Mouse (Mus musculus) heart, embryonic 16.5 days (tissue): ENCODE results near the gene Gsto1. TPM values are rescaled to one million over a fixed set of nuclear protein-coding genes. Genes with fewer than 3 reads are reported as not detected.

Experiments
- ATAC-seq: fragments of 200-750 bp; cut with Nextera tagmentation; replicated peaks from 2 replicates; pipeline ENCODE4 v1.8.0; 2017; ENCODE audit warnings: moderate number of reproducible peaks; ENCODE audit not compliant: insufficient read depth, low FRiP score; ENCODE audit errors: extremely low read depth
- H3K27ac ChIP-seq: fragments of 300-500 bp; sonication (generic); 2 replicates; pipeline ENCODE4 v1.5.1; 2014; ENCODE audit warnings: mild to moderate bottlenecking, low read length, control low read depth, moderate library complexity
- H3K27me3 ChIP-seq: fragments of 300-500 bp; sonication (generic); 2 replicates; pipeline ENCODE4 v1.6.1; 2014; ENCODE audit warnings: low read length, mixed read lengths; ENCODE audit not compliant: control insufficient read depth, insufficient read depth
- H3K36me3 ChIP-seq: fragments of 300-500 bp; sonication (generic); 2 replicates; pipeline ENCODE4 v1.6.1; 2014; ENCODE audit not compliant: control insufficient read depth, insufficient read depth
- H3K4me1 ChIP-seq: fragments of 300-500 bp; sonication (generic); 2 replicates; pipeline ENCODE4 v1.6.1; 2014; ENCODE audit warnings: low read length, mixed read lengths; ENCODE audit not compliant: control insufficient read depth, insufficient read depth
- H3K4me2 ChIP-seq: fragments of 300-500 bp; sonication (generic); 2 replicates; pipeline ENCODE4 v1.6.1; 2014; ENCODE audit warnings: low read depth, mild to moderate bottlenecking, control low read depth, low read length
- H3K4me3 ChIP-seq: fragments of 300-500 bp; sonication (generic); 2 replicates; pipeline ENCODE4 v1.5.1; 2014; ENCODE audit warnings: mild to moderate bottlenecking, control low read depth, low read length
- H3K9ac ChIP-seq: fragments of 300-500 bp; sonication (generic); 2 replicates; pipeline ENCODE4 v1.6.1; 2014; ENCODE audit warnings: low read length, control low read depth
- H3K9me3 ChIP-seq: fragments of 300-500 bp; sonication (generic); replicated peaks from 2 replicates; pipeline ENCODE4 v1.6.1; 2016; ENCODE audit warnings: low read length; ENCODE audit not compliant: control insufficient read depth
- WGBS: fragments of 180-500 bp; shearing (Covaris S2); extraction: QIAGEN DNeasy Blood & Tissue Kit; methylation state at CpG from one replicate; pipeline ENCODE4 v1.1.7; 2014; 5-methylcytosine and 5-hydroxymethylcytosine counted together
- polyA plus RNA-seq: library from polyadenylated mRNA; unstranded; fragments of >200 nt; fragmentation: Nextera tagmentation; extraction: Ambion mirVana; gene quantifications from 2 replicates; pipeline ENCODE4 v1.2.1, GENCODE M21; 2015

The Gsto1 gene
- 115 and 121 TPM in 2 replicates for polyA plus RNA-seq

DNA sequence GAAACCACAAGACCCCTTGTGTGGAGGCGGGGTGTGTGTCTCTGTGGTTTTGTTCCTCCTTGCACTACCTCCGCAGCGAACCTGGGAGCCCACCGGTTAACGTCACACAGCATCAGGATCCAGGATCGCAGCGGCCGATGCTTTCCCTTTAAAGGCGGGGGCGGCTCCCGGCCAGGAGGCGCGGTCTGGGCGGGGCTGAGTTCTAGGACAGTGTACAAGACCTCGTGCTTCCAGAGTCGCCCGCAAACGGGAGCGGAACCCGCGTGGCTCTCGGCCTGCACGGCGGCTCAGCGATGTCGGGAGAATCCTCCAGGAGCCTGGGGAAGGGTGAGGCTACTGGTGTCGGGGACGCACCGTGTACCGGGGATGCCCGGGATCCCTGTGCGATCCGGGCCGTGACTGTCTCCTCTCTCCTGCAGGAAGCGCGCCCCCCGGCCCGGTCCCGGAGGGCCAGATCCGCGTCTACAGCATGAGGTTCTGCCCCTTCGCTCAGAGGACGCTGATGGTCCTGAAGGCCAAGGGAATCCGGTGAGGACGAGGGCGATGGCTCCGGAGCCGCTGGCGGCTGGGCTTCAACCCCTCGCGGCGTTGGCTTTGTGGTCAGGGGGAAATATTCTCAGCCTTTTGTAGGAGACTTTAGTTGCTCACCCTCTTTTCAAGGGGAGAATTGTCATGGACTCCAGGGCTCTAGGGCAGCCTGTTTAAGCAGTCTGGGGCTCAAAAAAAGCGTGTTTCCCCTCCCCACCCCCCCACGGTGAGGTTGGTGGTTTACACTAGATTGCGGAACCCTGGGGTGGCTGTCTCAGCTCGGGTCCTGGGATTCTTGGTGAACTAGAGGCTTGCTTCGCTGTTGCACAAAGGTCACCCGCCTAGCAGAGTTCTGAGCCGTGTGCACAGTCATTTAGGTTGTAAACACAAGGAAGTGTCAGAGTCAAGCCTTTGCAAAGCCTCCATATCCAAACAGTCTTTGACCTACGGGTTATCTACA, at the start of gene Gsto1:
TSS of gene Gsto1 (plus strand) at position 175 of the 988 bp plus-strand sequence.
- under 1% methylated on average over 59 of the region's 60 CpGs for WGBS
- peak; percentile 93 for ATAC-seq

DNA sequence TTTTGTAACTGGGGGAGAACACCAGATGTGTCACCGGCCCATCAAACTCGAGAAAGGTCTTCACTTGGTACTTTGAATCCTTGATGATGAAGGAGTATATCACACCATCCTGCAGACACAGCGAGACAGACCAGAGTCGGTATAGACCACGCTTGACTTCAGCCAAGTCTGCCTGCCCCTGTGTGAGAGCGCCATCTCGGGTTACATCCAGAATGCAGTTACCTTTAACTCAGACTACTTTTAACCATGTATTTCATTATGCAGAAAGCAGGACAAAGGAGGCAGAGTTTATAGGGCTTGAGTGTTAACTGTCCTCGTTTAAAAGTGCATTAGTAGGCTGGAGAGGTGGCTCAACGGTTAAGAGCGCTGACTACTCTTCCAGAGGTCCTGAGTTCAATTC, 42.7 kb upstream of the Gsto1 start:
- Histone ChIP-seq H3K9ac (no peak overlapping the region), H3K27ac (no peak overlapping the region), H3K4me1 (no peaks in the 10 kb centered on the region), H3K4me2 (no peak overlapping the region), H3K27me3 (no peaks in the 10 kb centered on the region), H3K36me3 (no peaks in the 10 kb centered on the region), H3K4me3 (no peak overlapping the region), H3K9me3 (no peaks in the 10 kb centered on the region)
- ATAC-seq: no peak
- WGBS: 75% methylated on average over 10 of the region's 10 CpGs

More for the DNA sequence above, at the start of gene Gsto1:
- Histone ChIP-seq H3K4me2 (peak within 1 kb of the TSS; percentile 100), H3K9ac (peak within 1 kb of the TSS; percentile 82), H3K36me3 (peaks cover 17% of the 10 kb centered on the region), H3K9me3 (no peaks in the 10 kb centered on the region), H3K4me3 (peak within 1 kb of the TSS; percentile 85), H3K27me3 (no peaks in the 10 kb centered on the region), H3K4me1 (peaks cover 14% of the 10 kb centered on the region), H3K27ac (peak within 1 kb of the TSS; percentile 79)

DNA sequence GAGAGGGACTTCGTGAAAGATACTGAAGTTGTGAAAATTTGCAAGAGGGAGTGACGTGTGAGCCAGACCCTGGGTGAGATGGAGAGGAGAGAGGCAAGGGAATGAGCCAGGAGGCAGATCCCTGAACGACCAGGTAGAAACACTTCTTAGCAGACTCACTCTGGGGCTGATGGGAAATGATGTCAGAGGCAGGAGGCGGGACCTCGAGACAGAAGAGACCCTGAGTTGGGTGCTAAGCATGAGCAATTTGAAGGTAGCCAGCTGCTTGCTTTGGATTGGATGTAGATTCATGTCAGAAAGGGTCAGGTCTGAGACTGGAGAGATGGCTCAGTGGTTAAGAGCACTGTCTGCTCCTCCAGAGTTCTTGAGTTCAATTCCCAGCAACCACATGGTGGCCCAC, 40.0 kb upstream of the Gsto1 start:
- no peak for ATAC-seq
- H3K36me3 ChIP-seq: no peaks in the 10 kb centered on the region
- H3K27me3 ChIP-seq: no peaks in the 10 kb centered on the region
- no peaks in the 10 kb centered on the region for H3K9me3 ChIP-seq
- no peak overlapping the region for H3K4me2 ChIP-seq
- no peaks in the 10 kb centered on the region for H3K4me1 ChIP-seq
- 79% methylated on average over 5 of the region's 5 CpGs for WGBS
- H3K27ac ChIP-seq: no peak overlapping the region
- no peak overlapping the region for H3K4me3 ChIP-seq
- H3K9ac ChIP-seq: no peak overlapping the region

DNA sequence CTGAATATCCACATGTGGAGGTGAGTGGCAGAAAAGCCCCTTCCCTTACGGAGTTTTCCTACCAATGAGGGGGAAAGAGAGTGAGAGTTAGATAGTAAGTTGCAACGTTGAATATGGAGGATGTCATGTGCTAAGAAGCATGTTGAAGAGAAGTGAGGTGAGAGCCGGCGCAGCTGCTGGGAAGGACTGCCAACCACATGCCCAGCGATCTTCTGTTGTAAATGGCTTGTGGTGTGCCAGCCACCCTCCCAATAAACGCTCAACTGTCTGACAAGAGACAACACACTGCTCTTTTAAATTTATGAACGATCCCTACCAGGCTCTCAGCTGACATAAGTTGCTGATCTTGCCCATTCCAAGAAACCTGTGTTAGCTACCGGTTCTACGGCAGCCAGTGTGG, 37.1 kb upstream of the Gsto1 start:
- 0 out of 2 replicates have a peak, but pooled peaks cover 3% of the 10 kb centered on the region for H3K4me1 ChIP-seq
- no peak overlapping the region for H3K4me3 ChIP-seq
- no peak for ATAC-seq
- H3K9ac ChIP-seq: no peak overlapping the region
- H3K27me3 ChIP-seq: no peaks in the 10 kb centered on the region
- H3K36me3 ChIP-seq: no peaks in the 10 kb centered on the region
- WGBS: 73% methylated on average over 9 of the region's 9 CpGs
- H3K4me2 ChIP-seq: no peak overlapping the region
- H3K9me3 ChIP-seq: no peaks in the 10 kb centered on the region
- H3K27ac ChIP-seq: no peak overlapping the region

DNA sequence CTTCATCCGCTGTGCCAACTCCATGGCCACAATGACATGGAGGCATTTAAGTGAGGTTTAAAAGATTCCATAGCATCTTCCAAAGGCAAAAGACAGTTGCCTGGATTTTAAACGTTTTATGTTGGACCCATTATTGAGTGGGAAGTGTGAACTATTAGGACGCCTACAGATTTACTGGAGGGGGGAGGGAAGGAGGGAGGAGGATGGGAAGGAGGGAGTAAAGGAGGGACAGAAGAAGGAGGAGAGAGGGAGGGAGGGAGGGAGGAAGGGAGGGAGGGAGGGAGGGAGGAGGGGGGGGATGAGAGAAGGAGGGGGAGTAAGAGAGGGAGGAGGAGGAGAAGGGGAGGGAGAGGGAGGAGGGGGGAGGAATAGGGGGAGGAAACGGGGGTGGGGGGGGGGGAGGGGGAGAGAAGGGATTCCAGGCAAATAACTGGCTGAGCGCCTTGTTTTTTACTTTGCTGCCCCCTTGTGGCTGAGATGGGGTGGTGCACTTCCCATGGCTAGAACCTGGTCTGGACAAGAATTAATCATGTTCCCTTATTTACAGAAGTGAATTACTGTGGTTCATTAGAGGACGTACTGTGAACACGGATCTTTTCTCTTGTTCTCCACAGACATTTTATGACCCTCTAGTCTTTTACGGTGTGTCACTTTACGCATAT, 33.8 kb upstream of the Gsto1 start:
- Histone ChIP-seq H3K4me2 (no peak overlapping the region; the same call in 1 of the 2 replicates), H3K36me3 (no peaks in the 10 kb centered on the region), H3K27me3 (no peaks in the 10 kb centered on the region), H3K27ac (no peak overlapping the region), H3K9ac (no peak overlapping the region), H3K4me3 (no peak overlapping the region), H3K9me3 (no peaks in the 10 kb centered on the region), H3K4me1 (0 out of 2 replicates have a peak, but pooled peaks cover 3% of the 10 kb centered on the region)
- no peak for ATAC-seq
- WGBS: 15% methylated on average over 9 of the region's 9 CpGs

DNA sequence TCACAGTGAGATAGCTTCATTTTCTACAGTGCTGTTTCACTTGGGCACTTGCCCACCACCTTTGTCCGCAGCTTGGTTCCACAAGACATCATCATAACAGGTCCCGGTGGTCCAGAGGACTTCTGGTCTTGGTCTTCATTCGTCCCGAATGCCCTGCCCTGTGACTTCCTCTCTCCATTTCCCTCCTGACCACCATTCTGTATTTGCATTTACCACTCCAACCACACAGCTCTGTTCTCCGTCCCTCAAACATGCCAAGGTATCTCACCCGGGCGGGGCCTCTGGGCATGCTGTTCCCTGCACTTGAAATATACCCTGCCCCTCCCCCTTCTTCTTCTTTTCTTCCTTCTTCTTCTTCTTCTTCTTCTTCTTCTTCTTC, 33.3 kb upstream of the Gsto1 start:
- WGBS: 37% methylated on average over 7 of the region's 7 CpGs
- Histone ChIP-seq H3K4me3 (no peak overlapping the region), H3K9ac (no peak overlapping the region), H3K9me3 (no peaks in the 10 kb centered on the region), H3K27me3 (no peaks in the 10 kb centered on the region), H3K4me1 (0 out of 2 replicates have a peak, but pooled peaks cover 3% of the 10 kb centered on the region), H3K4me2 (peak overlapping the region; percentile 15; the same call in 1 of the 2 replicates), H3K27ac (no peak overlapping the region), H3K36me3 (no peaks in the 10 kb centered on the region)
- ATAC-seq: no peak

DNA sequence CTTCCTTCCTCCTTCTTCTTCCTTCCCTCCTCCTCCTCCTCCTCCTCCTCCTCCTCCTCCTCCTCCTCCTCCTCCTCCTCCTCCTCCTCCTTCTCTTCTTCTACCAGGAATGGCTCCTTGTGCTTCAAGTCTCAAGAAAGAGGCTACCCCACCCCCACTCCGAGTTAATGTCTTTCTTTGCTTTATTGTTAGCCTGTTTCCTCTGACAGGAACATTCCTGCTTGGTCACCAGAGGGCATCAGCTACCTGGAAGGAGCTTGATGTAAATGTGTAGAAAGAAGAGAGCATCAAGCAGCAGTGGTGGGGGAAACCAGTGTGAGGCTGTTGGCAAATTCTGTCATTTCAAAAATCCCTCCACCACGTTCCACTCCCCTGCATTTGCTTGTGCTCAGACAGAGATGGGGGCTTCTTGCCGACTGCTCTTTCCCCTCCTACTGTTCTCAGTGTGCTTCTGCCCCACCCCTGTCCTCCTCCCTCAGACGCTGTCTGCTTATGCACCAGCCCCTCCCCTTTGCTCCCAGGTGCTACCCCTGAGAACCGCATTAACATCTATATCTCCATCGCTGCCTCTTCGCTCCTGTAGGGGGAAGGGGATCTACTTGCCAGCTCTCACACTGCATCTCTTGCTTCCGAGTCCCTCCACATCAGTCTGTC, 32.5 kb upstream of the Gsto1 start:
- no peak overlapping the region for H3K27ac ChIP-seq
- no peaks in the 10 kb centered on the region for H3K36me3 ChIP-seq
- H3K27me3 ChIP-seq: no peaks in the 10 kb centered on the region
- H3K4me2 ChIP-seq: no peak overlapping the region
- no peak overlapping the region for H3K4me3 ChIP-seq
- WGBS: 15% methylated on average over 8 of the region's 8 CpGs
- no peaks in the 10 kb centered on the region for H3K9me3 ChIP-seq
- H3K9ac ChIP-seq: no peak overlapping the region
- H3K4me1 ChIP-seq: 0 out of 2 replicates have a peak, but pooled peaks cover 3% of the 10 kb centered on the region
- no peak for ATAC-seq

DNA sequence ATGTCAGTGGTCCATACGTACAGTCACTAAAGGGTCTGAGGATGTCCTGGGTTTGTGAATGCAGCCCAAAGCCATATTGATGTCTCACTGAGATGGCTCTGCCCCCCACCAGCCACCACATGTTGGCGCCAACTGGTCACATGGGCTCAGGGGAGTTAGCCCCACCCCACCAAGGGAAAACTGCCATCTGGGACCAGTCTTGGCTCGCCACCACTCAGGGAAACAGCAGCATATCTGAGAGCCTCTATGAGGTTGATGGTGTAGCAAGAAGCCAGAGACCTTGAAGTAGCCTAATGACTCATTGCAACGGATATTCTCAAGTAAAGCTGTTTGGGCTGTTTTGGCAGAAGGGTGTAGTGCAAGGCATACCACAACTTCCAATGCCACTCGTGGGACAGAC, 30.7 kb upstream of the Gsto1 start:
- Histone ChIP-seq H3K27me3 (no peaks in the 10 kb centered on the region), H3K4me3 (no peak overlapping the region), H3K9ac (no peak overlapping the region), H3K4me2 (no peak overlapping the region), H3K36me3 (no peaks in the 10 kb centered on the region), H3K27ac (no peak overlapping the region), H3K9me3 (no peaks in the 10 kb centered on the region), H3K4me1 (0 out of 2 replicates have a peak, but pooled peaks cover 3% of the 10 kb centered on the region)
- WGBS: 63% methylated on average over 5 of the region's 5 CpGs
- no peak for ATAC-seq
